Mouse (Mus musculus) Patski (cell line): ENCODE results near the gene Negr1. TPM values are rescaled to one million over a fixed set of nuclear protein-coding genes. Genes with fewer than 3 reads are reported as not detected.

Source experiments
- ATAC-seq: fragments of 100-300 bp; one replicate; pipeline ENCODE4 v1.8.0; 2021
- CTCF ChIA-PET: fragments of 350-600 bp; sonication (Branson Sonifier 250); formaldehyde crosslinking; loops from one replicate; lab custom pipeline; 2022; ENCODE audit warnings: inconsistent platforms; lab: Charles Lee
- POLR2A ChIA-PET: fragments of 350-600 bp; sonication (Branson Sonifier 250); formaldehyde crosslinking; loops from one replicate; lab custom pipeline; 2022; ENCODE audit warnings: antibody characterized with exemption, inconsistent platforms; lab: Charles Lee
- DNase-seq: peaks from one replicate; pipeline ENCODE4 v3.0.0-alpha.2; 2011; ENCODE audit warnings: low read depth, low spot score
- H3K27me3 ChIP-seq: fragments of 371-371 bp; one replicate; pipeline ENCODE4 v1.5.1; 2021
- CTCF ChIP-seq: fragments of 100-300 bp; IDR thresholded peaks from one replicate; pipeline ENCODE4 v1.5.1; 2021
- in situ Hi-C: fragments of 300-500 bp; cut with MboI; formaldehyde crosslinking; loops from 3 replicates; pipeline ENCODE4 v1.11.1; 2018; ENCODE audit warnings: low pct_unique_long_range_greater_than_20kb, mixed read lengths
- polyA plus RNA-seq: library from polyadenylated mRNA; unstranded; gene quantifications from one replicate; pipeline ENCODE4 v1.2.3, GENCODE M21; 2021

Gene Negr1
- polyA plus RNA-seq, 1 experiment from 2014 or later: 0.03 TPM

GRCm38 (mm10) chr3:157359840-157360239 is 798.2 kb downstream of the Negr1 start:
- ChIA-PET POLR2A (no interaction called here), CTCF (interaction anchor here (1.0 to 1.3 kb wide), 2 partner anchors 13 to 32 kb away, joined by 3 read pairs; no protein-coding TSS in a partner anchor)
- DNase-seq: no peak
- ATAC-seq: no peak
- no peak for TF ChIP-seq CTCF
- in situ Hi-C loops: no loop called here
- H3K27me3 ChIP-seq: no peaks in the 10 kb centered on the region
